12 mouse cellular contexts compared by ENCODE assay signal in genomic region chr4:105403169-105403568, GRCm38 (mm10).
A peak's percentile ranks its signal among the peaks of the same experiment; 100 is the strongest.
DNase-seq lines count a peak whose midpoint lies in the region; ATAC-seq and TF ChIP-seq lines count a peak whose summit lies in the region.
"Had no signal": no experiment of that assay in that cellular context is flagged by ENCODE, and none has a peak within 500 bp of the region (broad histone marks: within the 10 kb centered on the region; RNA-seq: fewer than 3 reads in every experiment).

No protein-coding gene starts in this region.

- no peak overlapping the region for H3K4me2 ChIP-seq in heart, embryonic 12.5 days
- H3K4me2 ChIP-seq in kidney, postnatal 0 days (ENCODE audit: low read length), result no peak overlapping the region
- H3K4me2 ChIP-seq: embryonic facial prominence, embryonic 12.5 days had no signal

- 14% methylated on average over 3 of the region's 3 CpGs for WGBS in liver, adult 2 months
- WGBS in heart, embryonic 12.5 days, result 22% methylated on average over 3 of the region's 3 CpGs
- WGBS in kidney, postnatal 0 days, result 12% methylated on average over 3 of the region's 3 CpGs

- no peak overlapping the region for H3K27ac ChIP-seq in liver, adult 2 months (replicated peaks; ENCODE audit: insufficient read depth, low read depth, low read length)
- H3K27ac ChIP-seq in heart, embryonic 12.5 days (ENCODE audit: poor library complexity, severe bottlenecking), result no peak overlapping the region
- no peak overlapping the region for H3K27ac ChIP-seq in kidney, postnatal 0 days
- H3K27ac ChIP-seq: embryonic facial prominence, embryonic 12.5 days; liver, embryonic 14.5 days had no signal

- no peaks in the 10 kb centered on the region for H3K27me3 ChIP-seq in liver, adult 2 months (ENCODE audit: control insufficient read depth, insufficient read depth, low read length)
- H3K27me3 ChIP-seq in heart, embryonic 12.5 days (replicated peaks), result no peaks in the 10 kb centered on the region
- no peaks in the 10 kb centered on the region for H3K27me3 ChIP-seq in kidney, postnatal 0 days (ENCODE audit: insufficient read depth, low read length)
- H3K27me3 ChIP-seq: CH12.LX; embryonic facial prominence, embryonic 12.5 days had no signal

- H3K4me1 ChIP-seq in liver, adult 2 months (ENCODE audit: control insufficient read depth, insufficient read depth, low read length), result peaks cover 2% of the 10 kb centered on the region; the same call in 1 of the 2 replicates
- H3K4me1 ChIP-seq in heart, embryonic 12.5 days (replicated peaks), result peaks cover 15% of the 10 kb centered on the region
- H3K4me1 ChIP-seq in kidney, postnatal 0 days (replicated peaks; ENCODE audit: insufficient read depth, low read length), result 0 out of 2 replicates have a peak, but pooled peaks cover 9% of the 10 kb centered on the region

- no peak overlapping the region for H3K4me3 ChIP-seq in liver, adult 2 months (ENCODE audit: insufficient read depth, low read depth, low read length)
- no peak overlapping the region for H3K4me3 ChIP-seq in heart, embryonic 12.5 days
- no peak overlapping the region for H3K4me3 ChIP-seq in kidney, postnatal 0 days (replicated peaks; ENCODE audit: low read depth, low read length)
- H3K4me3 ChIP-seq: embryonic facial prominence, embryonic 12.5 days had no signal

- H3K9me3 ChIP-seq in heart, embryonic 12.5 days (replicated peaks), result no peaks in the 10 kb centered on the region
- no peaks in the 10 kb centered on the region for H3K9me3 ChIP-seq in kidney, postnatal 0 days (replicated peaks; ENCODE audit: low read length)
- H3K9me3 ChIP-seq: embryonic facial prominence, embryonic 12.5 days had no signal

- H3K9ac ChIP-seq in liver, adult 2 months (ENCODE audit: low read depth, low read length), result no peak overlapping the region
- H3K9ac ChIP-seq in heart, embryonic 12.5 days, result no peak overlapping the region
- H3K9ac ChIP-seq in kidney, postnatal 0 days (ENCODE audit: low read depth, low read length), result no peak overlapping the region
- H3K9ac ChIP-seq: embryonic facial prominence, embryonic 12.5 days; liver, embryonic 14.5 days had no signal

- DNase-seq in liver, adult 2 months (ENCODE audit: extremely low read depth, low read depth, low spot score), result peak; percentile 68
- DNase-seq in liver (no peak), adipocyte (ENCODE audit: low spot score) (no peak)
- peak; percentile 54 for DNase-seq in kidney, postnatal 0 days (ENCODE audit: low spot score)
- DNase-seq in lung, postnatal 36 days, result peak; percentile 61
- DNase-seq in right cerebral cortex, adult 2 months (ENCODE audit: low spot score in 2 of 2), result no peak
- DNase-seq: gastrocnemius, postnatal 10 days had no signal

- H3K36me3 ChIP-seq in liver, adult 2 months (ENCODE audit: control insufficient read depth, insufficient read depth, low read length), result no peaks in the 10 kb centered on the region
- no peaks in the 10 kb centered on the region for H3K36me3 ChIP-seq in heart, embryonic 12.5 days
- no peaks in the 10 kb centered on the region for H3K36me3 ChIP-seq in kidney, postnatal 0 days (ENCODE audit: insufficient read depth, low read length)
- H3K36me3 ChIP-seq: embryonic facial prominence, embryonic 12.5 days had no signal

- no peaks in the 10 kb centered on the region for H3K79me2 ChIP-seq in liver, adult 2 months (ENCODE audit: control insufficient read depth, insufficient read depth, low read length)

- no peak for TF ChIP-seq CTCF in liver, adult 2 months (IDR thresholded peaks at IDR 0.05; ENCODE audit: low read depth, low read length)
- peak; percentile 8; the same call in 1 of the 2 replicates for TF ChIP-seq CTCF in kidney, postnatal 0 days (IDR thresholded peaks at IDR 0.05; ENCODE audit: low read depth)

- ATAC-seq in heart, embryonic 12.5 days (ENCODE audit: insufficient number of reproducible peaks, low FRiP score), result 0 out of 2 replicates have a peak, but pooled peaks have one; percentile 42
- peak; percentile 74 for ATAC-seq in kidney, postnatal 0 days (replicated peaks; ENCODE audit: low FRiP score, low read depth)
- no peak for ATAC-seq in cerebellum, adult (ENCODE audit: insufficient number of reproducible peaks, low FRiP score, low TSS enrichment)

- no peak for TF ChIP-seq POLR2A in liver, adult 2 months (IDR thresholded peaks at IDR 0.05; ENCODE audit: extremely low read depth, insufficient read depth, low read length)

Comparison
In these comparisons a context has a peak if more than half of its experiments do, and no peak if none do; other contexts are left out.
1. DNase-seq: peak in liver, adult 2 months (single experiment), kidney, postnatal 0 days (single experiment) and lung, postnatal 36 days (single experiment); none in liver (single experiment), right cerebral cortex, adult 2 months (0 of 2) and adipocyte (single experiment).